Mouse (Mus musculus) heart, postnatal 36 days (tissue): ENCODE data around the gene Gadd45g. TPM values are rescaled to one million over a fixed set of nuclear protein-coding genes. Genes with fewer than 3 reads are reported as not detected.
"Not testable (repeated sequence)": the region's sequence is repeated elsewhere in the genome, so short reads cannot be mapped to it uniquely, and the experiment has no call there.

Experiments used
- DNase-seq, 2 experiments: peaks; one replicate each; pipeline ENCODE4 v3.0.0; 2021 to 2022
- intact Hi-C: fragments of 180-260 bp; cut with DNase I; formaldehyde crosslinking; loops from one replicate; pipeline ENCODE4 v1.15.1; 2025
- total RNA-seq, 2 experiments: library from RNA; stranded (reverse); gene quantifications; 2 replicates each; pipeline ENCODE4 v1.2.3; 2021

Gadd45g gene
- total RNA-seq, 2 experiments from 2014 or later: 9.5 to 10.7 TPM

- DNase-seq: no peak
- intact Hi-C loops: loop anchor here (5.0 to 10.0 kb wide), 2 partner anchors 520 to 732 kb away; no protein-coding TSS in a partner anchor
These were observed 14.0 kb upstream of the Gadd45g start for GRCm38 (mm10) chr13:51832491-51832890.

DNA sequence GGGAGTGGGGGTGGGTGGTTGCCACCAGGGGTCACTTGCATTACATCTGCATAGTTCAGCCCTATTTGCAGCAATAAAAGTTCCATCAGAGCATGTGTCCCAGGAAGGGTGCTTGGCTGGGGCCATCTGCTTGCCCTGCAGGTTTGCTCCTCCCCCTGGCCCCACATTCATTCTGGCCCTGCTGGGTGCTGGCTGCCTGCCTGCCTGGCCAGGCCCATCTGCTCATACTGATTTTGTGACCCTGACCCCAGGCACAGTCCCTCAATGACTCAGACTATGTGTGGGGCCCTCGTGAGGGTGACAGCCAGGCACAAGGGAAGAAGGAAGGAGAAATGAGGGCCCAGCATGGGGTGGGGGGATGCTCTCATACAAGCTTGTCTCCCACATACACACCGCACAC lies 12.9 kb upstream of the Gadd45g start:
- intact Hi-C loops: loop anchor here (5.0 to 10.0 kb wide), 2 partner anchors 519 to 731 kb away; no protein-coding TSS in a partner anchor
- DNase-seq: no peak

- intact Hi-C loops: loop anchor here (5.0 to 10.0 kb wide), 2 partner anchors 518 to 731 kb away; no protein-coding TSS in a partner anchor
- not testable (repeated sequence) for DNase-seq
These were observed 12.5 kb upstream of the Gadd45g start for GRCm38 (mm10) chr13:51834024-51834423.

- intact Hi-C loops: loop anchor here (5.0 to 10.0 kb wide), 2 partner anchors 518 to 730 kb away; no protein-coding TSS in a partner anchor
These were observed 12.0 kb upstream of the Gadd45g start for GRCm38 (mm10) chr13:51834520-51834919.

DNA sequence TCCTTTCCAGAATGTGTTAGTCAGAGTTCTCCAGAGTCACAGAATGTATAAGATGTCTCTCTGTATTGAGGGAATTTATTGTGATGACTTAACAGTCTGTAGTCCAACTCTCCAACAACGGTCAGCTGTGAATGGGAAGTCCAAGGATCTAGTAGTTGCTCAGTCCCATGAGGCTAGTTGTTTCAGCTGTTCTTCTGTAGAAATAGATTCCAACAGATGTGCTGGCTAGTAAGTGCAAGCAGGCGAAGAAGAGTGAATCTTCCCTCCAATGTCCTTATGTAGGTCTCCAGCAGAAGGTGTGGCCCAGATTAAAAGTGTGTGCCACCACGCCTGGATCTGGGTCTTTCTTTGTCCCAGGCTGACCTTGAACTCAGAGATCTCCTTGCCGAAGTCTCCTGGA lies 11.3 kb upstream of the Gadd45g start:
- intact Hi-C loops: loop anchor here (10.0 kb wide), 1 partner anchor 730 kb away; no protein-coding TSS in a partner anchor
- not testable (repeated sequence) for DNase-seq

More at GRCm38 (mm10) chr13:51834520-51834919, 12.0 kb upstream of the Gadd45g start:
- DNase-seq: no peak

DNA sequence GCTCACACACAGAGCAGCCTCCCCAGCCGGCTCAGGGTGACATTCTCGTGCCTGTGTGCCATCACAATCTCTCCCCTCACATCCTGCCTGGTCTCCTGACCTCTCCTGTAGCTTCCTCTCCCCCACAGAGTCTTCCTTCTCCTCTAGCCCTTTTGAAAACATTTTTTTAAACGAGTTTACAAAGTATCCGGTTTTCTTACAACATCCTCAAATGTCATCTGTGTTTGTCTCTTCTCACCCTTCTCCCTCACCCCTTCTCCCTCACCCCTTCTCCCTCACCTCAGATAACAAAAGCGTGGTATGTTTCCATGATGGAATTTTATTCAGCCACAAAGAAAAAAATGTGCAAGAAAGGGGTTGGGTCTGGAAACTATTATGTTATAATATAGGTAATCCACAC lies 9.1 kb upstream of the Gadd45g start:
- intact Hi-C loops: loop anchor here (10.0 kb wide), 1 partner anchor 727 kb away; no protein-coding TSS in a partner anchor

DNA sequence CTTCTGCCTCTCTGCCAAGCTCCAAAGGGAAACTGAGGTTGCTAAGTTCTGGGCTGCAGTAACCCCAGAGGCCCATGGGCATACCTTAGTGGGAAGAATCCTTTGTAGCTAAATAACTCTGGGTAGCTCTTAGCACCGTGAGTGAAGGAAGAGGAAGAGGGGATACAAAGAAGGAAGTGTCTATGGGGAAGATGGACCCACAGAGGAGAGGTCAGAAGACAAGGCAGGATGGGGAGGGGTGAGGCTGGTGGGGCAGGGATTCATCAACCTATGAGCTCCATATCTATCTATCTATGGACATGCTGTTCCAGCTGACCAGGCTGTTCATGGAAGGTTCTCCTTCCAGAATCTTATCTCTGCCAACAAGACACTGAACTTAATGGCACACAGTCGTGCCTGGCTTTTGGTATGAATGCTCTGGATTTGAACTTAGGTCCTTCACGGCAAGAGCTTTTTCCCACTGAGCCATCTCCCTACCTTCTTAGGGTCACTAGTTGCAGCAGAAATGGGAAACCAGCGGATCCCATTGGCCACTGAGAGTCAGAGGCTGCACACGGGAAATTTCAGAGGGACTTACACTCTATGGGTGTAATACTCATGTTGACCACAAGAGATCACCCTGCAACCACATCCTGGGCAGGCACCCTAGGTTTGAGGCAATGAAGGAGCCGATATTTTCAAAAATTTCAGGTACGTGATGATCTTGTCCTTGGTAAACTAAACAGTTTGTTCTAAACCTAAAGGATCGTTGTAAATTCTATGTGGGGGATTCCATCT lies 7.0 kb upstream of the Gadd45g start:
- DNase-seq: no peak

More for the DNA sequence above, 9.1 kb upstream of the Gadd45g start:
- no peak for DNase-seq

GRCm38 (mm10) chr13:51840702-51841101 lies 5.8 kb upstream of the Gadd45g start:
- no peak for DNase-seq
- intact Hi-C loops: loop anchor here (5.0 kb wide), 1 partner anchor 692 kb away; the partner anchor contains the start of gene Diras2

More for the DNA sequence above, 7.0 kb upstream of the Gadd45g start:
- intact Hi-C loops: loop anchor here (1.0 to 10.0 kb wide), 4 partner anchors 384 to 789 kb away; partner anchors contain the start of gene Diras2

GRCm38 (mm10) chr13:51841541-51842115 lies 4.8 kb upstream of the Gadd45g start:
- DNase-seq: no peak
- intact Hi-C loops: loop anchor here (5.0 kb wide), 1 partner anchor 691 kb away; the partner anchor contains the start of gene Diras2

DNA sequence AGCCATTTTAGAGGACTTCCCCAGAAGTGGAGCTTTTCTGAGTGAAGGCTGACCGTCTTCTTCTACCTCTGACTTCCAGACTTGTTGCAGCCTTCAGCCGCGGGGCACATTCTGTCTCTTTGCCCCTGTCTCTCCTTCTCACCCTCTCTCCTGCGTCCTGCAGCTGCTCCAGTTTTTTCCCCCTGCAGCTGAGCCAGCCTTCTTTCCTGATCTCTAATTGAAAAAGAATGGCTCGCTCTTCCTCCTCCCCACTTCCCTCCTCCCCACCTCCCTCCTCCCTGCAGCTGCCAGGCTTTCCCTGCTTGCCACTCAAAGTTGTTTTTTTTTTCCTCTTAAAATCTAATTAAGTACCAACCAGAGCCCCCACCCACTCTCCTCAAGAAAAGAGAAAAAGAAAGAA lies 4.3 kb upstream of the Gadd45g start:
- DNase-seq: no peak
- intact Hi-C loops: loop anchor here (5.0 kb wide), 1 partner anchor 690 kb away; the partner anchor contains the start of gene Diras2

DNA sequence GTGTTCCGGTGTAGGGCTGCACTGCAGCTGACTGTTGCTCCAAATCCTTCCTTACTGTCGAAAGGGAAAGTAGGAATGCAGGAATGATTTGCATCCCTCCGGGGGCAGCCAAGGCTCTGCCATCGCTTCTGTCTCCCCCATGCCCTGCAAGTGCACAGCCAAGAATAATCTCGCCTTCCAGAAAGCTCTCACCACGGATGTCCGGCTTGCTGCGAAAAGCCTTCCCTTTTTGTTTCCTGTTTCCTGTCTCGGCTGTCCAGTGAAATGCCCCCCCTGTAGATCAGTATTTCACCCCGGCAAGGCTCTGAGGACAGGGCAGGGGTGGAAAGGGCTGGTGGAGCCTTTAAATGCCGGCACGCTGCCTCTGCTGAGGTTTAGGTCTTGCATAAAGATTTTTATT lies 3.7 kb upstream of the Gadd45g start:
- intact Hi-C loops: loop anchor here (5.0 kb wide), 1 partner anchor 690 kb away; the partner anchor contains the start of gene Diras2
- DNase-seq: peak in 1 of 2 experiments; percentile 27

GRCm38 (mm10) chr13:51843298-51843697 lies 3.2 kb upstream of the Gadd45g start:
- intact Hi-C loops: loop anchor here (5.0 kb wide), 1 partner anchor 689 kb away; the partner anchor contains the start of gene Diras2
- DNase-seq: no peak

DNA sequence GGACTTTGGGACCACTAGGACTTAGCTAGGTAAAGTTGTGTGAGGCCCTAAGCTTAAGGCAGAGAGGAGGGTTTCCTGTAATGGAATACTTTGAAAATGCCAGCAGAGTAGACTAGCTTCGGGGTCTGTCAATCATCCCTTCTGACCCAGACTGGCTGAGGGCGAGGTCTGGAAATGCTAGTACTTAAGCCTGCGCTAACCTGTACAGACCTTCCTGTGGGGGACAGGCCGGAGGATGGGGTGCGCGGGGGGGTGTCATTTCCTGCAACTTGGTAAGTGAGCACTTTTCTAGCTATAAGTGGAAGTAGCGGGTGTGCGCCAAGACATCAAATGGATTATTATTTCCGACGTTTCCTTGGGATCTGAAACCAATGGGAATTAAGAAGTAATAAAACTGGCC lies 2.4 kb upstream of the Gadd45g start:
- intact Hi-C loops: loop anchor here (2.0 to 5.0 kb wide), 2 partner anchors 379 to 688 kb away; partner anchors contain the start of gene Diras2
- DNase-seq: no peak

DNA sequence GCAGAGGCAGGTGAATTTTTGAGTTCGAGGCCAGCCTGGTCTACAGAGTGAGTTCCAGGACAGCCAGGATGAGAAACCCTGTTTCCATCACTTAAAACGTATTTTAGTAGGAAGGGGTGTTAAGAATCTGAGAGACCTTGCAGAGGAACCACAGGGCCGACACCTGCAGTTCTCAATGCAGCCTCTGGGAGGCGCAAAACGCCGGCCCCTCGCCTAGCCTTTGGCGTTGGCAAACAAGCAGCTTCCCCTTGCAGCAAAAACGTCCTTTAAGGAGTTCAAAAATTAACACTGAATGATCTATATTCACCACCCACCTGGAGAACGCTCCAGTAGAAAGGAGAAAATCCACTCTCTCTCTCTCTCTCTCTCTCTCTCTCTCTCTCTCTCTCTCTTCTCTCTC lies 1.8 kb upstream of the Gadd45g start:
- peak; percentile 76 to 80 for DNase-seq
- intact Hi-C loops: loop anchor here (2.0 to 5.0 kb wide), 5 partner anchors 118 to 688 kb away; partner anchors contain the start of gene Diras2

- peak in 1 of 2 experiments; percentile 42 for DNase-seq
These were observed 1.4 kb upstream of the Gadd45g start for GRCm38 (mm10) chr13:51845072-51845471.

DNA sequence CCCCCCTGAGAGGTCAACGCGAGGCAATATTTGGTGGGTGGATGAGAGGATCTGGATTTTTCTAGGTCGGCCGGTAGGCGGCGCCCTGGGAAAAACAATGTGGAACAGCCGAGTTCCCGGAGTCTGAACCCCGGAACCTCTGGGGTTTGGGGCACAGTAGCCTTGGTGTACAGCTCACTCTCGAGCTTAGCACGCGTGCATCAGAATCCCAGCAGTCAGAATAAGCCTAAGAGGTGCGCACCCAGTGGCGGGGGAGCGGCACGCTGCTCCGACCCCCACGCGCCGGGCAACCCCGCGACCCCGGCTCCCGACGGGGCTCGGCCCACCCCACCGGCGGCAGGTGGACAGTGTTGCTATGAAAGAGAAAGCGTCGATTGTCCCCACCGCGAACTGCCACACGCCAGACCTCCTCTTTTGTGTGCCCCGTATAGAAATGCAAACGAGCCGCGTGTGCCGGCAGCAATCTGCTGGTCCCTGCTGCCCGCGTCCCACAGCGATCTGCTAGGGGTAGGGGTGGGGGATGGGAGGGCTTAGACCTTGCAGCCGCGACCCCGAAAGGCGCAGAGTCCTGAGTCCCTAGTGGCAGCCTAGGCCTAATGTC lies 787 bp upstream of the Gadd45g start:
- peak; percentile 90 to 92 for DNase-seq
- intact Hi-C loops: loop anchor here (1.0 to 5.0 kb wide), 7 partner anchors 117 to 377 kb away; no protein-coding TSS in a partner anchor

More at GRCm38 (mm10) chr13:51845072-51845471, 1.4 kb upstream of the Gadd45g start:
- intact Hi-C loops: loop anchor here (2.0 to 5.0 kb wide), 4 partner anchors 117 to 378 kb away; no protein-coding TSS in a partner anchor

DNA sequence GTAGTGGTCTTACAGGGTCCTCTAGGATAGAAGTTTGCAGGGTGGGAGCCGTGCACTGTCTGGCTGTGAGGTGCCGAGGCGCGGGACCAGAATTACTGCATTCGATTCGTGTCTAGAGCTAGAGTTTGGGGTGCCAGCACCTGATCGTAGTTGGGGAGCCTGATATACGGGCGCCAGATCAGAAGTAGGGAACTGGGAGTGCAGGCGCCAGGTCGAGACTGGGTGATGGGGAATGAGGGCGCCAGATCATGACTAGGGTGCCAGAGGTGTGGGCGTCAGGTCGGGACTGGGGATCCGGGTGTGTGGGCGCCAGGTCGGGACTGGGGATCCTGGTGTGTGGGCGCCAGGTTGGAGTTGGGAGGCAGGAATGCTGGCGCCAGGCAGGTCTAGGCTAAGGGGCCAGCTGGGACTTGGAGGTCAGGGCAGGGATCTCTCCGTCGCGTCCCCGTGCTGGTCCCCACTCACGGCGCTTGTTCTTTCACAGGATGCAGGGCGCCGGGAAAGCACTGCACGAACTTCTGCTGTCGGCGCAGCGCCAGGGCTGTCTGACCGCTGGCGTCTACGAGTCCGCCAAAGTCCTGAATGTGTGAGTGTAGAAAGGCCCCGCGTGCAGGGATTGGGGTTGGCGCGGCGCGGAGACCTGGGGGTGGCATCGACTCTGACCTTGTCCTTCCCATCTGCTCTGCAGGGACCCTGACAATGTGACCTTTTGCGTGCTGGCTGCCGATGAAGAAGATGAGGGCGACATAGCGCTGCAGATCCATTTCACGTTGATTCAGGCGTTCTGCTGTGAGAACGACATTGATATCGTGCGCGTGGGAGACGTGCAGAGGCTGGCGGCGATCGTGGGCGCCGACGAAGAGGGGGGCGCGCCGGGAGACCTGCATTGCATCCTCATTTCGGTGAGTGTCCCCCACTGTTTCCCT lies 653 bp downstream of the Gadd45g start:
- intact Hi-C loops: loop anchor here (1.0 to 5.0 kb wide), 6 partner anchors 115 to 290 kb away; no protein-coding TSS in a partner anchor
- DNase-seq: peak; percentile 80 to 86

- DNase-seq: peak; percentile 81 to 86
- intact Hi-C loops: loop anchor here (2.0 to 5.0 kb wide), 7 partner anchors 21 to 289 kb away; no protein-coding TSS in a partner anchor
These were observed 1.6 kb downstream of the Gadd45g start for GRCm38 (mm10) chr13:51847979-51848480.
